Mouse (Mus musculus): ENCODE results near the gene Prokr2.

Gene Prokr2

DNA sequence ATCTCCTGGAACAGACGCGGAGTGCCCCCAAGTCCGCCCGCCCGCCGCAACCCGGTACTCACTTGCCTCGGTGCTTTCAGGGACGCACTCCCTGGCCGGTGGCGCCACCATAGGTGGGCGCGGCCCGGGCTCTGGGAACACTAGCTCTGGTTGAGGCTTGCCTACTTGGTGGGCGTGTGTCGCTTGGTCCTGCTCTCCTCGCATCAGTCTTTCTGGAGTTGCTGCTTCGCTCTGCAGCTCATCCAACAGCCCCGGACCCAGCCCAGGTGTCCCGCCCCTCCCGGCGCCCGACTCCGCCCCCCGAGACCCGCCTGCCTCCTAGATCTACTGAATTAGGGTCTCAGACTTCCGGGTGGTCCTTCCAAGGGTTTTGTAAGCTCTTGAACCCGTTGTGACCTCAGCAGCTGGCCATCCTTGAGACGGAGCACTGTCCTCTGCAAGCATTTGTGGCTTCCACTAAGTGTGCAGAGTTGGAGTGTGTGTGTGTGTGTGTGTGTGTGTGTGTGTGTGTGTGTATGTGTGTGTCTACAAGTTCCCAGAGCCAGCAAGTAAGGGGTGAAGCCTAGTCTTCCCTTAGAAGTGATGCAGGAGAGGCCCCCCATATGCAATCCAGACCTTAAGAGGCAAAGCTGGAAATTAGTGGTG, at the start of gene Prokr2:
Gene Prokr2, minus strand, starts transcription at position 254 of the 645 bp plus-strand sequence.
- DNase-seq (ENCODE audit: low spot score in 2 of 2): no peak

DNA sequence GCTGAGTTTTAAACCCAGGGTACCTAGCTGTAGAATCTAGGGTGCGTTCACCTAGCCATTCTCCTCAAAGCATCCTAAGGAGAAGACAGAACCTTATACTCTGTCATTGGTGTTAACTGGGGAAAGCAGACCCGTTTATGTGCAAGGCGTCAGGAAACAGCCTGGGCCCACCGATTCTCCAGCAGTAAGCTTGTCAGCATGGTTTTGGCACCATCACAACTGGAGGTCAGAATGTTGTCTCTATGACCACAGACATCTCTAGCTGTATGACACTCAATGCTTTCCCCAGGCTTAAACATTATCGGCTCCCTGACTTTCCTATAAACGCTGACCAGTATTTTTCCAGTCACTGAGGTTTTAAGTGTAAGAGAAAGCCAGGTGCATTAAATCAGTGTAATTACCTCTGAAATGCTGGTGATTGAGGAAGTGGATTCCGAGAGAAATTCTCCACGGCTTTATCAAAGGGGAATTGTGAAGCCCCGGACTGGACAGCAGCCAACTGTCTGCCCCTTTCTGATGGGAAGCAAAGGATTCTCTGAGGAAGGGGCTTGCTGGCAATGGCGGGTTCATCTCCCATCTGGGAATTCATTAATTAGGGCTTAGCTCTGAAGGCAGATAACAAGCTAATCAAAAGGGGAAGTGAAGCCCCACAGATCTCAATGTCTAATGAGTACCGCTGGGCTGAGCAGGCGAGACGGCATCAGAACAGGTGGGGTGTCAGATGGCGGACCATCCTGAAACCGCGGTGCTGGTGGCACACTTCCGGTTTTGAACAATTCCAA, 42.1 kb upstream of the Prokr2 start:
- no peak for DNase-seq (ENCODE audit: low spot score in 2 of 2)

DNA sequence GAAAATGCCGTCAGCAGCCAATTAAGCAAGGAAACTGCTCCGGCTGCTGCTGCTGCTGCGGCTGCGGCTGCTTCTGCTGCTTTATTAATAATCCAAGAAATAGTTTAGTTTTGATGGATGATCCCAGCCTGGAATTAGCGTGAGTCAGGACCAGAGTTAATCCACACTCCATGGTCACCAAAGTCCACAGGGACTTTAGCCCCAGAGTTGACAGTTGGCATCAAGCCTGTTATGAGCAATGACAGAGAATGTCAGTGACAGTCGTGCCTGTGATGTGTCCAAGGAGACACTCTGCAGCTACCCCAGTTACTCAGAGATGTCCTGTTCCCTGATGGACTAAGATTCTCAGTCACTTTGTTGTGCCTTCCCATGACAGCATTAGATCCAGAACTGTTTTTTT, 40.3 kb upstream of the Prokr2 start:
- DNase-seq (ENCODE audit: low spot score in 2 of 2): no peak

DNA sequence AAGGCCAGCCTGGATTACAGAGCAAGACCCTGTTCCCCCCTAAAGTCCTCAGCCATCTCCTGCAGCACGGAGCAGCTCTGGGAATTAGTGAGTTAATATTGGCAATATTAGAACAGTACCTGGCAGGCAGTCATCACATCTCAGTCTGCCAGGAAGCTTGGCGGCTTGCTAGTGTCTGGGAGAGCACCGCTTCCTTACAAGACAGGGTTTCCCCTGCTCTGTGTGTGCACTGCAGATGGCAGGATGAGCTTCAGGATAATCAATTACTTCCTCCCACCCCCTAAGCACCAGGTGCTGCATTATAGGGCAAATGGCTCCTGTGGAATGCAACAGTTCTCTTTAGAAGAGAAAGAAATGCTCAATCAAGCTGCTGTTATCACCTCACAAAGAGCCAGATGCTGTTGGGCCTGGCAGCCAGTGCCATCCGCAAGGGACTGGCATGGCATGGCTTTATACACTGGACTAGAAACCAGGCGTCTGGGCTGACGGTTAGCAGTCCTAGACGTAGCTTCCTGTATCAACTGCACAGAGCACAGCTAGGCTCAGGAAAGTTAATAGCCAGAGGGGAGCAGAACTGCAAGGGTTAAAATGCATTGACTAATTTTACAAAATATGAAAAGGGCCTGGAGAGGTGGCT, 38.3 kb upstream of the Prokr2 start:
- DNase-seq (ENCODE audit: low spot score in 2 of 2): no peak

DNA sequence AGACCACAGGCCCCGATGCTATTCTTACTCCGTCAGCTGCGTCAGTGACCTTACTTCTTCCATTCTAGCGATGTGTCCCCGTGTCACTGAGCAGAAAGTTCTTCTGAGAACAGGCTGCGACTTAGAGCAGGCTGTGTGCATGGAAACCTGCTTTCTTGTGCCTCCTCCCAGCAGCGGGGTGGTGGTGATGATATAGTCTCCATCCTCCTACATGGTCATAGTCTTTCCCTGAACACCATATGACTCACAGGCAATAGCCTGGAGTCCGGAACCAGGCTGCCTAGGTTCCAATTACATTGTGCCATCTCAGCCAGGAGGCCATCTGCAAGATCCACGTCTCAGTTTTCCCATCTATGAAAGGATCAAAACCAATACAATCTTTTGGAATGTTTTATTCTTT, 37.6 kb upstream of the Prokr2 start:
- DNase-seq (ENCODE audit: low spot score in 2 of 2): no peak

DNA sequence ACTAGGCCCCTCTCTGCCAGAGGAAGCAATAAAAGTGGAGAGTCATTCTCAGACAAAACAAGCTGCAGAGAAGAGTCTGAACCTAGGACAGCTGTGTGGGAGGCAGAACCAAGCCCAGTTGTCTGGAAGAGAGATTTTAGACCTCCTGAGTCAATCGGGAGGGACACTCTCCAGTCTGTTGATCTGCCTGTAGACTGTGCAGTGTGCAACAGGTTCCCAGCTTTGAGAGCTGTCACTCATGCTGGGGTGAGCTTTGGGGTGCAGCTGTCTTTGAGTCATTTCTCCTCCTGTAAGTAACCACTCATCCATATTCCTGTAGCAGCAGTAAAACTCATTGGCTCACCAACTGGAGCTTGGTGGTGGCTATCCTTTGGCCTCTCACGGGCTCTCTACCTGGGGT, 33.2 kb upstream of the Prokr2 start:
- DNase-seq (ENCODE audit: low spot score in 2 of 2): no peak

DNA sequence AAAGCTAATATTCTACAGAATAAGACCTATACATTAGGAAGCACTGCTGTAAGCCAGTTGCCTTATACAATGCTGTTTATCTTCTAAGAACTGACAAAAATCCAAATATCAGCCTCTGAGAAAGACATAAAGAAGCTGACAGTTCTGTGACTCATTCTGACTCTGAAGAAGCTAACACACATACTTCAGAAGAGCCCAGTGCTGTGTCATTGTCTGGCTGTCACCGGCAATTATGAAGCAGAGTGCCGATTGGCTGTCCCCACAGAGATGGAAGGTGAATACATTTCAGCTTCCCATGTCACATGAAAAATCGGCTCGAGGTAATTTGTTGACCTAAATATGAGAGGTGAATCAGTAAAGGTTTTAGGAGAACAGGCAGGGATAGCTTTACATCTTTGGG, 24.9 kb upstream of the Prokr2 start:
- DNase-seq (ENCODE audit: low spot score in 2 of 2): no peak

DNA sequence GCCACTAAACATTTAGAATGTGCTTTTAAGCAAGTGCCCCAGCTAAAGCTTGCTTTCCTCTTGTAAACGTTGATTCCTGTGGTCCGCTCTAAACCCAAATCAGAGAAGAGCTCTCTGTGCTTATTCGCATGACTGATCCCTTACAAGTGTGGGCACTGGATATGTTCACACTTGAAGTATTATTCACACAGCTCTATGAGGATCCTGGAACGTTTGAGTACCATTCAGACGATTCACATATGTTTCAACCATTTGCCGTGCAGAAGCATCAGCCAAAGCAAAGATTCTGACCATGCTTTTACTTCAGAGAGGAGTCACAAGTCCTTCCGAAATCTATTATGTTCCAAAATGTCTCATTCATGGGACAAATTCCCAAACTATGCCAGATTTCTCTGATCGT, 12.9 kb upstream of the Prokr2 start:
- no peak for DNase-seq (ENCODE audit: low spot score in 2 of 2)

DNA sequence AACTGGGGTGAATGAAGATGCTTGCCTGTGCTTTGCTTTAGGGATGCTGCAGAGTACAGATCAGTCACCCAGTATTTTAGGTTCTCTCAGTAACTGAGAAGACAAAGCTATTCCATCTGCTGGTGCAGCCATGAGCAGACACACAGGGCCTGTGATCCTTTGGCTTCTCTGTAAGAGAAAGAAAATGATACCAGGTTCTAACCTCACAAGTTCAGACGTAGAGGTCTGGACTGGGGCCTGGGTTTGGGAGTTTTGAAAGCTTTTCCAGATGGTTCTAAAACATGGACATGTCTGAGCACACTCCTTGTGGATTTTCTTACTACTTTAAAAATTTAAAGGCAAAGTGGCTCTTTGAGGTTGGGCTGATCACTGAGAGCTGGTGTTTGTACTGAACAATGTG, 10.5 kb upstream of the Prokr2 start:
- DNase-seq (ENCODE audit: low spot score in 2 of 2): no peak

DNA sequence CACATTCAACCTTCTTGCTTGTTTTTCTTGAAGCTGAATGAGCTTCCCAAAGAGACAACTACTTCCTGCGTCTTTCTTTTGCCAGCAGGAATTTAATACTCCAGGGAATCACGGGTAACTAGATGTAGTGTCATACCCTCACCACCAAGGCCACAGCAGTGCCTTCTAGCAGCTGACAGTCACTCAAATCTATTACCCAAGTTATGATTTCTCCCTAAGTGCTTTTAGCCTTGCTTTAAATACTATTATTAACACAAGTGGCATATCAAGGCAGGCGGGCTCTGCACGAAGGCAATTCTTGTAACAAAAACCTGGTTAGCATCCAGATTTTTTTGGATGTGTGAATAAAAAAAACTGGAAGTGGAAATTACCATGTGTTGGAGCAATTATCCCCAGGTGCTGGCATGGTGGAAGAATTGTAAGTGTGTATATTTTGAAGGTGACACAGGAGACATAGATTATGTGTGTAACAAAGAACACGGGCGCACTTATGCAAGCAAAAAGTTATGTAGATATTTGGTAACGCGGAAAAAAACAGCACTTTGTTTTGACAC, 5.4 kb upstream of the Prokr2 start:
- DNase-seq (ENCODE audit: low spot score in 2 of 2): no peak

DNA sequence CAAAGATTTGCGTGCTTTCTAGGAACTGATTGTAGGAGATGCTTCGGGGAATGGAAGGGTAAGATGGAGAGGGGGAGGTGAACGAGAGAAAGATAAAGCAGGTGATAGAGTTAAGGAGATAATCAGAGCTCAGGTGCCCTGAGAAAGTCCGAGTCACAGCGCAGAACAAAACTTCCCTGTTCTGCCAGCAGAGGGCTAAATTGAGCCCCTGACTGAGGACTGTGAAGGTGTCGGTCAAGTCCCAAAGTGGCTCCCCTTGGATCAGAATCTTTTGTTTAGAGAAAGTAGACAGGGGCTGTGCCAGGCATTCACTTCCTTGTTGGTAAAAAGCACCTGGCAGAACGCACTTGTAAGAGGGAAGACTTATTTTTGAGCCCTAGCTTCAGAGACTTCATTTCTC, 4.3 kb upstream of the Prokr2 start:
- DNase-seq (ENCODE audit: low spot score in 2 of 2): no peak

DNA sequence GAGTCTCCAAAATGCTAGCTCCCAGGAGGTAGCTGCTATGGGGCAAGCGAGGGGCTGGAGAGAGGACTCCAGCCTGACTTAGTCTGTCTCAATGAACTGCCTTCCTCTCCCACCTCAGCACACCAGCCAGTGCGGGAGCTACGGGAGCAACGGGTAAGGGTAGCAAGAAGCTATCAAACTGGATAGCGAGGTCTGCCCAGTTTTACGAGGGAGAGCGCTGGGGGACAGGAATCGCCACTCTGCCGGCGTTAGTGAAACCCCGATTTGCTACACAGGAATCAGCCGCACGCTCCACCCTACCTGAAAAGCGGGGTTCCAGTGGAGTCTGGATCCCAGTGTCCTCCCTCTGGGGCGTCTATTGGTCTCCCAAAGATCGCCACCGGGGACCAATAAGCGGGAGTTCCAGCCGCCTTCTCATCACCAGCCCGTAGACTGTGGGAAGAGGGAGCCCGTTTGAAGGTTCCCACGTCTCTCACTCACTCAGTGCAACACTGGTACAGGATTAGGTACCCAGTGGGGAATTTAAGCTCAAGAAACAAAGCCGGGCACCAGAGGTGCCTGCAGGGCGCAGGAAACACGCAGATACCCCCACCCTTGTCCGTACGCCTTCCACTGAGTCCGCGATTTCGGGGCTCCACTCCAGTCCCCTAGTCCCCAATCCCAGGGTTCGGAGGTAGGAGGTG, 595 bp downstream of the Prokr2 start:
- no peak for DNase-seq (ENCODE audit: low spot score in 2 of 2)

DNA sequence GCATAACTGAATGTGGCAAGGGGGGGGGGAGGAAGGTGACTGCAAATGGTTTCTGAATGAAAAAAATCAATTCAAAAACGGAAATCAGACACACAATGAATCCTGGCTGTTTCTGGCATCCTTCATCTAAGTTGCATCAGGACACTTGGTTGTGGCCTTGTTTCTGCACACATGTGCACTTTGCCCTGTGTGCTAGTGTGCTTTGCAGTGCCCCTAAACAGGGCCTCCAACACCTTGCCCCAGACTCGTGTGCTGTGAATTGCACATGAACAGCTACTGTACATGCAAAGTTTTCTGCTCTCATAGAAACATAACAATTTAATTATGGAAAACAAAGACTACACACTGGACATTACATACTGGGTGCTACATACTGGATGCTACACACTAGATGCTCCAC, 2.9 kb downstream of the Prokr2 start:
- DNase-seq (ENCODE audit: low spot score in 2 of 2): no peak

DNA sequence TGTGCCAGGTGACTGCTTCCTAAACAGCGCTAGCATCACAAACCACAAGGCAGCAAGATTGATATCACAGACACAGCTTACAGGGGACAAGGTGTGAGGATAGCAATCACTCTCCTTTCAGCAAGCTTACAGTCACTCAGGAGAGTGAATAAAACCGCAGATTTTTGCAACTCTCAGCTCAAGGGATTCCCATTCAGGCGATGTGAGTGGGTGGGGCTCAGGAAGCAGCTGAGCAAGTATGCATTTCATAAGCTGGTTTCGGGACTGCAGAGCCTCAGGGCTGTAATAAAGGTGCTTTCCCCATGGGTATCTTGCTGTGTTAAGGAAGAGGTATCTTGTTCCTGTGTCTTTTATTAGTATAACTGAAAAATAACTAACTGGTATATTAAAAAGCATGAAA, 5.6 kb downstream of the Prokr2 start:
- DNase-seq (ENCODE audit: low spot score in 2 of 2): no peak

DNA sequence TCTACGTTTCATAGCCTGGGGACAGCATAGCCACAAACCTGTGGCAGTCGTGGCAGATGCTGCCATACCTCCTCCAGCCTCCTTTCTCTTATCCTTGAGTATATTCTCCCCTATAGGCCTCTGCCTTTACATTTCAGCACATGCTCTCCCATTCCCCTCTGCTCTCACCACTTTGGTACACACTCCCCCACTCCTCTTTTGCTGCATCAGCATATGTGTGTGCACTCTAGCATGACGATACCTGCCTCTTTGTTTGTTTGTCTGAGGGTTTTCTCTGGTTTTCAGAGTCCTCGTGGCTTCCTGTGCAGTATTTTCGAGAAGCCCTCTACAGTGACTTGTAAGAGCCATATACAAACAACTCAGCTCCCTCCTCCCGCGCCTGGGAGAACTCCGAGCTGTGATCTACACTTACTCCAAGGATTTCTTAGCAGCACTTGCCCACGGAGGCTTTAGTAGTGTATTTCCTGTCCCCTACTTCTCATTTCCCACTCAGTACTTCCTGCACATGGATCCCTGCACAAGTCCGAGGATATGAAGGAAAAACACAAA, 6.6 kb downstream of the Prokr2 start:
- DNase-seq (ENCODE audit: low spot score in 2 of 2): no peak

DNA sequence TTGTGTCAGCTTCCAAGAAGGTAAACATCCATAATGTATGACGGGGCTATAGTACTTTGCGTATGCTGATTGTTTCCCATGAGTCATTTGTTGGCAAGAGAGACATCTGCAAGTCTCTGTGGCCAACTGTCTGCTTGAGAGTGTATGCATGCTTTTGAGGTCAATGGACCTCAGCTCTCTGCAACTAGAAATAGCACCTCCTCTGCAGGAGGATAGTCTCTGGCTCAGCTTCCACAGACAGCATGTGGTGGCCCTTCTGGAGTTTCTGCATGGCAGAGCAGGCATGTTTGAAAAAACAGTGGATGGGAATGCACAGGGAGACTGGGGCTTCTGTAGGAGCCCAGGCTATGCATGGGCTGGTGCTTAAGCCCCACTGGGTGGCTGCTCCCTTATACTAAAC, 7.8 kb downstream of the Prokr2 start:
- DNase-seq (ENCODE audit: low spot score in 2 of 2): no peak

DNA sequence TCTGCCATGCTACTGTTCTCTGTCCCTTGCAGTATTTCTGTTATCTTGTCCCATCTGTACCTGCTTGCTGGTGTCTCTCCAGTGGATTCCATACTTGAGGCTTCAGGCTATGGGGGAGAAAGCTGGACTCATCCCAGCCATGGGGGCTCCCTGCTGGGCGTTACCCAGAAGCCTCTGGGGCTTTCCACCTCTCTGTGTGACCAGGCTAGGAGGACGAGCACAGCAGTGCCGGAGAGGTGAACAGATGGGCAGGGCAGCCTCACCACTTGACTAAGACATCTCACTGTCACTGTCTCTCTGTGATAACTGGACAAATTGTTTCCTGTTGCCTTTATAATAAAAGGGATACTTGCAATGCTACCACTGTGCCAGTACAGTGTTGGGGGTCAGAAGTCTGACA, 9.5 kb downstream of the Prokr2 start:
- DNase-seq (ENCODE audit: low spot score in 2 of 2): no peak

DNA sequence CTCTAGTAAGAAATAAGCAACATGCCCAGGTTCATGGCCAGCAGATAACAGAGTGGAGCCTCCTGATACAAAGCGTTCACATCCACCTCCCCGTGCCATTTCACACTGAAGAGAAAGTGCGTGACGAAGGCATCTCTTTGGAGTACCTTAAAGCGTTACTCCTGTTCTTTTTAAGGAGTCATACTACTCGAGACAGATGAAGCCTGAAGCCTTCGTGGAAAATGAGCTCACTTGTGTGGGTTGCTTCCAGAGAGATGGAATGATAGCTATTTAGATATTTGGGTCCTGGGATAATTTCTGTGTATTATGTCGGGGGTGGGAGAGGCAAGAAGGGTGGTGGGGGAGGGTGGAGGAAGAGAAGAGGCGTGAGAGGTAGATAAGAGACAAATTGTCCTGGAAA, 10.1 kb downstream of the Prokr2 start:
- DNase-seq (ENCODE audit: low spot score in 2 of 2): no peak

DNA sequence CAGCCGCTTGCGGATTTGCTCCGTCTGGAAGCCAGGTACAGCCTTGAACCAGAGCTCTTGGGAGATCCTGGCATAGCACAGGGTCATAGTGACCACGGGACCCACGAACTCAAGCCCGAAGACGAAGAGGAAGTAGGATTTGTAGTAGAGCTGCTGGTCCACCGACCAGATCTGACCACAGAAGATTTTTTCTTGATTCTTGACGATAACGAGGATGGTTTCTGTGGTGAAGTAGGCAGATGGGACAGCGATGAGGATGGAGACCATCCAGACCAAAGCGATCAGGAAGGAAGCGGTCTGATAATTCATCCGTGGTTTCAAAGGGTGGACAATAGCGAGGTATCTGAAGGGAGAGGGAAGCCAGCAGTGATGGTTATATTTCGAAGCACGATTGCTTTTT, 11.5 kb downstream of the Prokr2 start:
- no peak for DNase-seq (ENCODE audit: low spot score in 2 of 2)

DNA sequence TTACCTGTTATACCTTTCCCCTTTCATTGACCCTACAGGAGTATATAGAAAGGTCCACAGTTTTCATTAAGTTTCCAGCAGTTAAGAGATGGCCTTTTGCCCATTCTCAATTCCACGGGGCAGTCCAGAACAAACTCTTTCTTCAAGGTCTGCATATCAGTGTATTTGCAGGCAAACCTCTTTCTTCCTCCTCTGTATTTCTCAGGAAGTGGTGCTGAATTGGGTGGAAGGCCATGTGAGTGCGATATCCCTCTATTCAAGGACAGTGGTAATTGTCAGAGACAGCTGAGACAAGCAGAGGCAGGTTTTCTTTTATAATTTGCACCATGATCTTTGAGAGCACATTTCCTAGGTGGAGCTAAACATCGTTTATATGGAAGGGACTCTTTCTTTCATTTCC, 16.8 kb downstream of the Prokr2 start:
- DNase-seq (ENCODE audit: low spot score in 2 of 2): peak in 1 of 2 experiments; percentile 7

DNA sequence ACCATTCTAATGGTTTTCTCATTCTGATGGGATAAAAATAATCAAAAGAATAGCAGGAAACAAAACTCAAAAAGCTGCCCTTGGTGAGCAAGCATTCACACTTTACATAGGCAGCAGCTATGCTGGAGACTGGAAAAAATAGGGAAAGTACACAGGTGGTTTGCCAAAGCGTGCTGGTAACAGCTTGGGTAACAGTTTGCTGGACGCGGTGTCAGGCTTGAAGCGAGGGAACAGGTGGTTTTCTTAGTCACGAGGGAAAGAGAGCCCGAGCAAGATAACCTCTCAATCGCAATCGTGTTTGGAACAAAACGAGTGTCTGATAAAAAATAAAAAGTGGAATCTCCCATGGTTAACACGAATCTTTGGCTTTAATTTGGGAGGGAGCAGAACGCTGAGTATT, 41.4 kb downstream of the Prokr2 start:
- peak in 1 of 2 experiments; percentile 20 for DNase-seq (ENCODE audit: low spot score in 2 of 2)

DNA sequence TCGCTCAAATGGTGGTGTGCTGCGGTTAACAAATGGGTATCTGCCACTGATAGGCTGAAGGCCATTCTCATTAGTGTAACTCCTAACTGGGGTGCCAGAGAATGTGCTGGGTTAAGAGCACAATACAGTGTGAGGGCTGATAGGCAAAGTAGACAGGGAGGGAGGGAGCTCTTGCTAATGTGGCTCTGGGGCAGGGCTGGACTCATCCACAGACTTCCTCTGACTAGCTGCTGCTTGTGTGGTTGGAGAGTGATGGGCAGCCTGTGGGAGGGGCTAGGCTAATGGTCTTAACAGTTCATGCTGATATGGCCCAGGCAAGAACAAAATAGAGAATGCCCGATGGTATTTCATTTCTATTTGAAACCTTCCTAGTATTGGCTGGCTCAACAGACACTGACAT, 44.0 kb downstream of the Prokr2 start:
- peak in 1 of 2 experiments; percentile 12 for DNase-seq (ENCODE audit: low spot score in 2 of 2)

Data from spleen, postnatal 4 days (tissue).